Mouse (Mus musculus): ENCODE measurements at regions not wholly inside any gene's neighbourhood (a gene's known extent, or its start where the extent isn't known, plus 50 kb on each side); places are given as distances from the start of the nearest gene placed in this dataset.

DNA sequence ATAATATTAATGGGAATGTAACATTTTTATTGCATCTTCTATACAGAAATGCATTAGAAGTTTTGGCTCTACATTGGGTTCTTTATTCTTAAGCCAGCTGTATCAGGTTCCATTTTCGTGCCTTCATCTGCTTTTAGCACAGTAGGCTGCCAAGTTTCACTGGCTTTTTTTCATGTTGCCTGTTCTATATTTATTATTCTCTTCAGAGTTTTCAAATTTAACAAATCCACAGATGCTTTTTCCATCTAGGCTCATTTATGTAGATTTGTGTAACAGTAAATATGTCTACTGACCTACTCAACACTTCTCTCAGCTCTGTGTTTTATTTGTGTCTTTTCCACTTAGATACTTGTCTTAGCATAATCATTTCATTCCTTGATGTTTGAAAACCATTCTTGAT lies 363.3 kb upstream of the Manea start:
- Histone ChIP-seq H3K27me3 (ENCODE audit: control insufficient read depth, insufficient read depth, low read length) (no peaks in the 10 kb centered on the region), H3K4me2 (ENCODE audit: low read depth, severe bottlenecking) (no peak overlapping the region), H3K9me3 (ENCODE audit: control insufficient read depth, low read length) (no peaks in the 10 kb centered on the region), H3K4me3 (ENCODE audit: low read depth, low read length) (no peak overlapping the region), H3K36me3 (ENCODE audit: control insufficient read depth, insufficient read depth, low read length) (no peaks in the 10 kb centered on the region), H3K9ac (ENCODE audit: low read length) (no peak overlapping the region), H3K27ac (replicated peaks; ENCODE audit: low read depth, low read length) (no peak overlapping the region), H3K4me1 (ENCODE audit: control insufficient read depth, insufficient read depth, low read length) (no peaks in the 10 kb centered on the region)
- DNase-seq (ENCODE audit: low spot score): no peak
- no peak for ATAC-seq (ENCODE audit: insufficient number of reproducible peaks, low FRiP score, low TSS enrichment, low read depth)
- 93% methylated on average over 1 of the region's 1 CpGs for WGBS

DNA sequence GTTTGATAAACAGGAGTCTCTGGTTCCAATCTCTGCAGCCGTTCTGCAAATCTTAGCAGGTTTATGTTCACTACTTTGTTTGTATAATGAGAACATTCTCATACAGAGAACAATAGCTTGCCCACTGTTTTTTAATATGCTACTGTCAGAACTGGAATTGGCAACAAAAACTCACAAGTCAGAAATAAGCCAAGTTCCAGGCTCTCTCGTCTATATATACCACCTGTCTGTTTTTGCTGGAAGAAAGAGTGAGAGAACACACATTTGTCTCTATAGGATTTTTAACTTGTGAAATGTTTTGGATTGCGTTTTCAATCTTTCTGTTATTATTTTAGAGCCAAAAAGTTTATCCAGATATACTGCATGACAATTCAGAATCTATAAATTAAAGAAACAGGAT lies 349.3 kb upstream of the Manea start:
- ATAC-seq (ENCODE audit: insufficient number of reproducible peaks, low FRiP score, low TSS enrichment, low read depth): no peak
- no peak overlapping the region for H3K27ac ChIP-seq (replicated peaks; ENCODE audit: low read depth, low read length)
- H3K36me3 ChIP-seq (ENCODE audit: control insufficient read depth, insufficient read depth, low read length): no peaks in the 10 kb centered on the region
- no peaks in the 10 kb centered on the region for H3K9me3 ChIP-seq (ENCODE audit: control insufficient read depth, low read length)
- no peak overlapping the region for H3K4me2 ChIP-seq (ENCODE audit: low read depth, severe bottlenecking)
- no peak overlapping the region for H3K9ac ChIP-seq (ENCODE audit: low read length)
- no peak for DNase-seq (ENCODE audit: low spot score)
- no peaks in the 10 kb centered on the region for H3K27me3 ChIP-seq (ENCODE audit: control insufficient read depth, insufficient read depth, low read length)
- no peak overlapping the region for H3K4me3 ChIP-seq (ENCODE audit: low read depth, low read length)
- 70% methylated on average over 3 of the region's 3 CpGs for WGBS
- H3K4me1 ChIP-seq (ENCODE audit: control insufficient read depth, insufficient read depth, low read length): no peaks in the 10 kb centered on the region

Data from limb, embryonic 11.5 days (tissue).